Mouse (Mus musculus): ENCODE measurements at regions not wholly inside any gene's neighbourhood (a gene's known extent, or its start where the extent isn't known, plus 50 kb on each side); places are given as distances from the start of the nearest gene placed in this dataset.

DNA sequence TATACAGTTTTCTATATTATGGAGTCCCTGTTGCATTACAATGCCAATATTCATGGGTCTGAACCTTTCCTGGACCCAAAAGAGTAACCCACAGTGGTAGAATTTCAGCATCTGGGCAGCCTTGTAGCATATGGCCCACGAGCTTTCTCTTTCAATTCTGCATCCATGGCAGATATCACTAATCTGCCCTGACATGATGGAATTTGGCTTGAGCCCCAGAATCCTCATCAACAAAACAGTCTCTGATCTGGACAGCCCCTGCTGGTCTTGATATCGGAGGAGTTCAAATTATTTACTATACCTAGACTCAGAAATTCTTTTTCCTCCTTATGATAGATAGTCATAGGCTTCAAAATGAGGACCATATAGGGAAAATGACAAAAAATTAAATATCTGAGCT lies 139.1 kb upstream of the Gk2 start:
- TF ChIP-seq POLR2A (IDR thresholded peaks at IDR 0.05; ENCODE audit: borderline replicate concordance, control insufficient read depth, low read depth, low read length) (no peak), CTCF (IDR thresholded peaks at IDR 0.05; ENCODE audit: control insufficient read depth, insufficient read depth, low read length) (no peak)

All from bone marrow, adult 2 months (tissue).